Mouse (Mus musculus) embryonic facial prominence, embryonic 15.5 days (tissue): ENCODE data around the gene Gna15. TPM values are rescaled to one million over a fixed set of nuclear protein-coding genes. Genes with fewer than 3 reads are reported as not detected.

Experiments
- ATAC-seq: fragments of 200-750 bp; cut with Nextera tagmentation; 2 replicates; pipeline ENCODE4 v1.8.0; 2017; ENCODE audit warnings: low read depth, moderate TSS enrichment; ENCODE audit not compliant: insufficient number of reproducible peaks, low FRiP score, low TSS enrichment
- H3K27ac ChIP-seq: fragments of 300-500 bp; sonication (generic); replicated peaks from 2 replicates; pipeline ENCODE4 v1.5.1; 2015; ENCODE audit warnings: mild to moderate bottlenecking, inconsistent platforms
- H3K27me3 ChIP-seq: fragments of 300-500 bp; sonication (generic); 2 replicates; pipeline ENCODE4 v1.6.1; 2015; ENCODE audit warnings: inconsistent platforms
- H3K36me3 ChIP-seq: fragments of 300-500 bp; sonication (generic); 2 replicates; pipeline ENCODE4 v1.6.1; 2015; ENCODE audit warnings: mild to moderate bottlenecking, inconsistent platforms
- H3K4me1 ChIP-seq: fragments of 300-500 bp; sonication (generic); 2 replicates; pipeline ENCODE4 v1.6.1; 2015; ENCODE audit warnings: inconsistent platforms
- H3K4me2 ChIP-seq: fragments of 300-500 bp; sonication (generic); replicated peaks from 2 replicates; pipeline ENCODE4 v1.6.1; 2015; ENCODE audit warnings: mild to moderate bottlenecking, inconsistent platforms
- H3K4me3 ChIP-seq: fragments of 300-500 bp; sonication (generic); replicated peaks from 2 replicates; pipeline ENCODE4 v1.5.1; 2015; ENCODE audit warnings: mild to moderate bottlenecking, inconsistent platforms
- H3K9ac ChIP-seq: fragments of 300-500 bp; sonication (generic); 2 replicates; pipeline ENCODE4 v1.6.1; 2015; ENCODE audit warnings: inconsistent platforms
- H3K9me3 ChIP-seq: fragments of 300-500 bp; sonication (generic); replicated peaks from 2 replicates; pipeline ENCODE4 v1.6.1; 2016; ENCODE audit warnings: inconsistent platforms
- WGBS: fragments of 180-500 bp; shearing (Covaris S2); methylation state at CpG from one replicate; pipeline ENCODE4 v1.1.7; 2015; 5-methylcytosine and 5-hydroxymethylcytosine counted together
- polyA plus RNA-seq: library from polyadenylated mRNA; unstranded; fragments of >200 nt; fragmentation: Nextera tagmentation; extraction: Ambion mirVana; gene quantifications from 2 replicates; pipeline ENCODE4 v1.2.1, GENCODE M21; 2015

Gene Gna15
- polyA plus RNA-seq, 1 experiment from 2014 or later, result 4.9 TPM

GRCm38 (mm10) chr10:81553232-81553631, 29.2 kb upstream of the Gna15 start:
- Histone ChIP-seq H3K36me3 (no peaks in the 10 kb centered on the region), H3K4me2 (no peak overlapping the region), H3K4me3 (no peak overlapping the region), H3K9ac (no peak overlapping the region), H3K27ac (no peak overlapping the region), H3K27me3 (no peaks in the 10 kb centered on the region), H3K9me3 (no peaks in the 10 kb centered on the region), H3K4me1 (peaks cover 8% of the 10 kb centered on the region)
- no peak for ATAC-seq
- WGBS, result 83% methylated on average over 5 of the region's 5 CpGs

DNA sequence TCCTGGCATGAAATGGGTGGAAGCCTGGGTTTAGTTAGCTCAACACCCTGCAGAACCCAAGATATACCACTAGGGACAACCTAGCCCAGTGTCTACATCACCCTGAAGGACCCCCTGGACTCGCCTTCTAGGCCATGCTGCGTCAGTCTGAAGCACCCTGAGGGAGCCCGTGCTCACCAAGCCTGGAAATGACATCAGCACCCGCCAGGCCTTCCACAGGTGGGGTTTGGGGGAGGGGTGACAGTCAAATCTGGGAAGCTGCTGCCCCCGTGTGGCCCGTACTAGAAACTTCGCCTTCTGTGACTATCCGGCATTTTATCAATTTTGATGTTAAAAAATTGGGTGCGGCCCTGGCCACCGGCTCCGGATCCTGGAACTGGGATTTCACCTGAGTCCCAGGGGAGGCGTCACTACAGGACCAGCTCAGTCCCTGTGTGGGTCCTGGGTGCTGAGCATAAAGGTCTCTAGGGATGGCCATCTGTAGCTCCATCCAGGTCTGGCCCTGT, 27.6 kb upstream of the Gna15 start:
- Histone ChIP-seq H3K9me3 (no peaks in the 10 kb centered on the region), H3K4me3 (no peak overlapping the region), H3K27ac (peak overlapping the region; percentile 73), H3K9ac (no peak overlapping the region), H3K4me2 (no peak overlapping the region), H3K4me1 (peaks cover 8% of the 10 kb centered on the region), H3K36me3 (no peaks in the 10 kb centered on the region), H3K27me3 (no peaks in the 10 kb centered on the region)
- peak; percentile 77 for ATAC-seq
- 4% methylated on average over 12 of the region's 12 CpGs for WGBS

DNA sequence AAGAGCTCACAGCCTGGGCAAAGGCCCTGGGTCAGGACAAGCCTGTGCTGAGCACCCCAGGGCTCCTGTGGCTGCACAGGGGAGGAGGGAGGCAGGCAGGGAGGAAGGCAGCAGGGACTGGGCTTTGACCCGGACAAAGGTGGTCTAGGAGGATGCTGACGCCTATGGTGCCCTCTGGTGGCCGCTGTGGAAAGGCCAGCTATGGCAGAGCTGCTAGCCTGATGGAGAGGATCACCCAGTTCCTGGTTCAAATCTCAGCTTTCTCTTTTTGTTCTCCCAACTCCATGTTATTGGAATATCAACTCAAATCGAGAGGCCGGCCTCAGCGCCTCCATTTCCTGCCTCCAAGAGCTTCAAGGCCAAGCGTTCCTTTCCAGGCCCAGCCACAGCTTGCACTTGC, 26.2 kb upstream of the Gna15 start:
- ATAC-seq, result no peak
- no peak overlapping the region for H3K4me2 ChIP-seq
- H3K4me1 ChIP-seq, result peaks cover 11% of the 10 kb centered on the region
- 12% methylated on average over 7 of the region's 7 CpGs for WGBS
- no peak overlapping the region for H3K4me3 ChIP-seq
- no peaks in the 10 kb centered on the region for H3K36me3 ChIP-seq
- H3K9me3 ChIP-seq, result no peaks in the 10 kb centered on the region
- H3K9ac ChIP-seq, result no peak overlapping the region
- H3K27me3 ChIP-seq, result no peaks in the 10 kb centered on the region
- no peak overlapping the region for H3K27ac ChIP-seq

GRCm38 (mm10) chr10:81548944-81549343, 24.9 kb upstream of the Gna15 start:
- no peak for ATAC-seq
- Histone ChIP-seq H3K27ac (no peak overlapping the region), H3K4me1 (peaks cover 16% of the 10 kb centered on the region), H3K9ac (no peak overlapping the region), H3K4me3 (no peak overlapping the region), H3K36me3 (no peaks in the 10 kb centered on the region), H3K9me3 (no peaks in the 10 kb centered on the region), H3K4me2 (no peak overlapping the region), H3K27me3 (no peaks in the 10 kb centered on the region)
- 68% methylated on average over 5 of the region's 5 CpGs for WGBS

- Histone ChIP-seq H3K9ac (no peak overlapping the region), H3K36me3 (no peaks in the 10 kb centered on the region)
- 90% methylated on average over 13 of the region's 13 CpGs for WGBS
These were observed 23.0 kb upstream of the Gna15 start for GRCm38 (mm10) chr10:81546788-81547571.

DNA sequence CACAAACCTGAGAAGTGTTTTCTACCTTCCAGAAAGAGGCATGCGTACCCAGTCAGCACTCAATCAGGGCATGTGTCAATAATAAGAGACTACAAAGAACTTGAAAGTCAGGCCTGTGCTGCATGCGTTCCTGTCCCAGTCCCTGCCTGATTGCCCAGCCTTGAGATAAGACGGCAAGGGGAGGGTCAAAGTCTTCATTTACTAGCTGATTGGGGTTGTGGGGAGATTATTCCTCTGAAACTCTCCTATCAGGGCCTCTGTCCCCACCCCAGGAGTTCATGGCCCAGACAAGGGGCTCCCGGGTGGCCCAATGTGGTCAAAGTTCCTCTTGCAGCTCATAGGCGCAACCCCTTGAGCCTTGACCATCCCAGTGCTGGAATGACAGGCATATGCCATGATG, 22.3 kb upstream of the Gna15 start:
- Histone ChIP-seq H3K9me3 (no peaks in the 10 kb centered on the region), H3K27ac (no peak overlapping the region), H3K36me3 (no peaks in the 10 kb centered on the region), H3K4me1 (peaks cover 36% of the 10 kb centered on the region), H3K4me3 (no peak overlapping the region), H3K4me2 (no peak overlapping the region), H3K27me3 (no peaks in the 10 kb centered on the region), H3K9ac (no peak overlapping the region)
- no peak for ATAC-seq
- 79% methylated on average over 5 of the region's 5 CpGs for WGBS

More at GRCm38 (mm10) chr10:81546788-81547571, 23.0 kb upstream of the Gna15 start:
- Histone ChIP-seq H3K4me3 (no peak overlapping the region), H3K27ac (no peak overlapping the region), H3K4me1 (peaks cover 36% of the 10 kb centered on the region), H3K4me2 (no peak overlapping the region), H3K9me3 (no peaks in the 10 kb centered on the region), H3K27me3 (no peaks in the 10 kb centered on the region)
- no peak for ATAC-seq

- H3K27ac ChIP-seq, result peak within 1 kb of the TSS; percentile 86
- WGBS, result under 1% methylated on average over 59 of the region's 59 CpGs
These were observed 21.2 kb upstream of the Gna15 start, which contains the start of gene Gna11 for GRCm38 (mm10) chr10:81545161-81545747. Gna11 (minus strand) TSS chr10:81545190.

DNA sequence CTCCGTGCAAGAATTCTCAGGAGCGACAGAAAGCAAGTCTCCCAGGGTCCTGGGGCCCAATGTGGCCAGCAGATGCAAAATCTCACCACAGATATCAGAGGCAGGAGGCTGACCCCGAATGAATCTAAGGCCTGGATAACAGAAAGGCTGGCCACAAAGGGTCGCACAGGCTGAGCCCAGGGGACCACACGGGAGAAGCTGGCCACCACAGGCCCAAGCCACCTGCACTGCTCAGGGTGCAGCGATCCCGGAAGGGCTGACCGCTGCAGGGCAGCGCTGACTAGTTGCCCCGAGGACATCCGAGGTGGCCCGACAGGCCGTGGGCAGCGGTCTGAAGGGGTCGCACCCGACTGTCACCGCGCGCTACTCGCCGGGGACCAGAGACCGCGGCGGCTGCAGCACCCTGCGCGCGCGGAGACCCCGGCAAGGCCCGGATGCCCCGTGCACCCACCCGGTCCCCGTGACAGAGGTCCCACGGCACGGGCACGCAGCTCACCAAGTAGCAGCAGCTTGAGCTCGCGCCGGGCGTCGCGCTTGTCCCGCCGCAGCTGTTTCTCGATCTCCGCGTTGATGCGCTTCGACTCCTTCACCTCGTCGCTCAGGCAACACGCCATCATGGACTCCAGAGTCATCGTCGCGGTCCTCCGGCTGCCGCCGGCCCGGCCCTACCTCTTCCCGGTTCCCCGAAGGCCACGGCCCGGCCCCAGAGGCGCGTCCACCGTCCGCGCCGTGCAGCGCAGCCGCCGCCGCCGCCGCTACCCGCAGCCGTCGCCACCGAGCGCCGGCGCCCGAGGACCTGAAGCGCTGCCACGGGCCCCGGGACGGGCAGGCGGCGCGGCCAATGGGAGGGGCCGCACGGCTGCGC, 20.5 kb upstream of the Gna15 start:
- no peak; the same call in 1 of the 2 replicates for ATAC-seq
- H3K9me3 ChIP-seq, result no peaks in the 10 kb centered on the region
- H3K36me3 ChIP-seq, result peaks cover 7% of the 10 kb centered on the region; the same call in 1 of the 2 replicates
- H3K9ac ChIP-seq, result peak overlapping the region; percentile 94
- no peaks in the 10 kb centered on the region for H3K27me3 ChIP-seq
- peak overlapping the region; percentile 94 for H3K4me3 ChIP-seq
- peak overlapping the region; percentile 89 for H3K4me2 ChIP-seq
- H3K4me1 ChIP-seq, result peaks cover 38% of the 10 kb centered on the region
- peak overlapping the region; percentile 82 for H3K27ac ChIP-seq
- under 1% methylated on average over 93 of the region's 93 CpGs for WGBS

More at GRCm38 (mm10) chr10:81545161-81545747, 21.2 kb upstream of the Gna15 start, which contains the start of gene Gna11:
- Histone ChIP-seq H3K4me2 (peak within 1 kb of the TSS; percentile 89), H3K4me3 (peak within 1 kb of the TSS; percentile 94), H3K4me1 (peaks cover 38% of the 10 kb centered on the region), H3K36me3 (0 out of 2 replicates have a peak, but pooled peaks cover under 1% of the 10 kb centered on the region), H3K27me3 (no peaks in the 10 kb centered on the region), H3K9me3 (no peaks in the 10 kb centered on the region), H3K9ac (peak within 1 kb of the TSS; percentile 94)
- peak; percentile 95 for ATAC-seq

DNA sequence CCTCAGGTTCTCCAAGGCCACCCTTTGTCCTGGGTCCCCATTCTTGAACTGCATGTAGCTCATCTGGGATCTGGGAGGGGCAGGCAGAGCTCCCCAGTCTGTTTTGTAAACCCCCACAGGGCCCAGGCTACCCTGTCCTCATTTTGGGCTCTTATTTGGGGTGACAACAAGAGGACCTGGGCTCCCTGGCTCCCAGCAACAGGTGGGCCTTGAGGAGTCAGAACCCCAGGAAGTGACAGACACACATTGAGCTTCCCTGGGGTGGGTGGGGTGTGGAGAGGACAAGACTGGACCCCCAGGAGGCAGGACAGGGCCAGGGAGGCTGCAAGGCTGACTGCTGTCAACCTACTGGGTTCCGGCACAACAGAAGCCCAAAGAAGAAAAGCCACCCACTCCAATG, 19.6 kb upstream of the Gna15 start:
- peaks cover 16% of the 10 kb centered on the region; the same call in 1 of the 2 replicates for H3K36me3 ChIP-seq
- peak overlapping the region; percentile 89 for H3K4me2 ChIP-seq
- H3K9ac ChIP-seq, result peak overlapping the region; percentile 94
- no peak overlapping the region for H3K27ac ChIP-seq
- peak overlapping the region; percentile 94 for H3K4me3 ChIP-seq
- peaks cover 38% of the 10 kb centered on the region for H3K4me1 ChIP-seq
- no peak for ATAC-seq
- WGBS, result 67% methylated on average over 1 of the region's 1 CpGs
- no peaks in the 10 kb centered on the region for H3K27me3 ChIP-seq
- no peaks in the 10 kb centered on the region for H3K9me3 ChIP-seq

DNA sequence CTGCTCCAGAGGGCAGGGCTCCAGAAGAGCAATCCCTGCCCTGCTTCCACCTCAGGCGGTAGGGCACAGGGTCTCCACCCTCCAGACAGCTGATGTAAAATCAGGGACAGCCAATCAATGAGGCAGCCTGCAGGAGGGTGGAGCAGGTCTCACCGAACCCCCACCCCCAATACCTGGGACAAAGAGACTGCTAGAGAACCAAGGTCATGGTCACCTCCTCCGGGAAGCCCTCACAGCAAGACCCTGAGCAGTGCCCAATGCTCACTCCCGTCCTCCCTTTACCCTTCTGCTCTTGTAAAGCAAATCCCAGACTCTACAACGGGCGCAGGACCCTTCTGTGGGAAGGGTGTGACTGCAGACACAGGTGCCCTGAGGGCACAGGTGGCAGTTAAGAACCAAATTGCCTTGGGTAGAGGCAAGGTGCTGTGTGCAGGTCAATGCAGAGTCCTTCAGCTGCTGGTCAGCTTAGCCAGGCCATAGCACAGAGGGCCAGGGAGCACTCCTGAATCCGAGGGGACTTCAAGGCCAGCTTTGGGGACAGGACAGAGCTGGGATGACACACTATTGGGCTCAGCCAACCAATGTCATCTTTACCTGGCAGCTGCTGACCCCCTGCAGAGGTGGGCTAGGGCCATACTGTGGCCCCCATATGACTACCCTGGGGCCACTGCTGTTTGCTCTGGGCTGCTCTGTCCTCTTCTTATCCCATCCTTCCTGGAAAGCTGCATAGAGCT, 18.9 kb upstream of the Gna15 start:
- Histone ChIP-seq H3K27me3 (no peaks in the 10 kb centered on the region), H3K4me2 (peak overlapping the region; percentile 89)

More for the DNA sequence above, 18.9 kb upstream of the Gna15 start:
- WGBS, result 70% methylated on average over 7 of the region's 7 CpGs
- no peak overlapping the region for H3K27ac ChIP-seq
- no peaks in the 10 kb centered on the region for H3K9me3 ChIP-seq
- H3K9ac ChIP-seq, result peak overlapping the region; percentile 94
- no peak for ATAC-seq
- peaks cover 38% of the 10 kb centered on the region for H3K4me1 ChIP-seq
- H3K4me3 ChIP-seq, result peak overlapping the region; percentile 94; the same call in 1 of the 2 replicates
- H3K36me3 ChIP-seq, result peaks cover 16% of the 10 kb centered on the region; the same call in 1 of the 2 replicates
